Mouse (Mus musculus) CH12.LX (cell line): Measurements from ENCODE around the gene Chp1.

Experiments used
- CTCF ChIP-seq, 2 experiments: IDR thresholded peaks in 1 of 2; conservative IDR thresholded peaks in 1 of 2; 2 replicates each; pipeline ENCODE4 v1.5.1; 2011 to 2012; ENCODE audit warnings: low read depth in 2 of 2, low read length in 2 of 2, improper control_type of control experiment in 1 of 2, inconsistent platforms in 1 of 2, mild to moderate bottlenecking in 1 of 2, moderate library complexity in 1 of 2
- E2F4 ChIP-seq: IDR thresholded peaks from 2 replicates; pipeline ENCODE4 v1.6.1; 2011; ENCODE audit warnings: low read depth, low read length, improper control_type of control experiment; ENCODE audit not compliant: insufficient replicate concordance
- EP300 ChIP-seq: IDR thresholded peaks from 2 replicates; pipeline ENCODE4 v1.6.1; 2011; ENCODE audit warnings: low read length, improper control_type of control experiment
- MAX ChIP-seq: IDR thresholded peaks from 2 replicates; pipeline ENCODE4 v1.6.1; 2011; ENCODE audit warnings: low read length, improper control_type of control experiment
- MEF2A ChIP-seq: IDR thresholded peaks from 2 replicates; pipeline ENCODE4 v1.6.1; 2014; ENCODE audit warnings: low read depth, mild to moderate bottlenecking, inconsistent platforms, low read length, improper control_type of control experiment, borderline replicate concordance
- NELFE ChIP-seq: IDR thresholded peaks from 2 replicates; pipeline ENCODE4 v1.6.1; 2011; ENCODE audit warnings: low read depth, low read length, improper control_type of control experiment
- POLR2A ChIP-seq: IDR thresholded peaks from 2 replicates; pipeline ENCODE4 v1.6.1; 2011; ENCODE audit warnings: low read depth, mild to moderate bottlenecking, improper control_type of control experiment, low read length
- RAD21 ChIP-seq: IDR thresholded peaks from 2 replicates; pipeline ENCODE4 v1.6.1; 2011; ENCODE audit warnings: low read depth, mild to moderate bottlenecking, low read length, improper control_type of control experiment, moderate library complexity
- TBP ChIP-seq: conservative IDR thresholded peaks from 2 replicates; pipeline ENCODE4 v1.6.1; 2011; ENCODE audit warnings: low read depth, low read length, improper control_type of control experiment
- USF1 ChIP-seq: IDR thresholded peaks from 2 replicates; pipeline ENCODE4 v1.6.1; 2014; ENCODE audit warnings: low read depth, mild to moderate bottlenecking, inconsistent platforms, low read length, improper control_type of control experiment
- ZC3H11A ChIP-seq: IDR thresholded peaks from 2 replicates; pipeline ENCODE4 v1.6.1; 2012; ENCODE audit warnings: low read depth, mild to moderate bottlenecking, inconsistent platforms, low read length, improper control_type of control experiment
- ZNF384 ChIP-seq: IDR thresholded peaks from 2 replicates; pipeline ENCODE4 v1.6.1; 2012; ENCODE audit warnings: low read depth, low read length, improper control_type of control experiment, inconsistent platforms

- TF ChIP-seq RAD21 (no peak), ZC3H11A (no peak), USF1 (no peak), NELFE (no peak), TBP (no peak), EP300 (no peak), MEF2A (no peak), MAX (no peak), ZNF384 (no peak), POLR2A (no peak), E2F4 (no peak), CTCF (conservative IDR thresholded peaks at IDR 0.05 in 1 of 2, IDR thresholded peaks at IDR 0.05 in 1 of 2; ENCODE audit: low read depth in 2 of 2, low read length in 2 of 2) (no peak)
Observed at GRCm38 (mm10) chr2:119605361-119605973, 58.0 kb downstream of the Chp1 start.
